Mouse (Mus musculus) embryonic facial prominence, embryonic 13.5 days (tissue): ENCODE data around the gene Scn4b. TPM values are rescaled to one million over a fixed set of nuclear protein-coding genes. Genes with fewer than 3 reads are reported as not detected.

ENCODE experiments used
- ATAC-seq: fragments of 200-750 bp; cut with Nextera tagmentation; 2 replicates; pipeline ENCODE4 v1.8.0; 2017; ENCODE audit warnings: low read depth; ENCODE audit not compliant: insufficient number of reproducible peaks, insufficient read depth, low FRiP score, low TSS enrichment
- H3K27ac ChIP-seq: fragments of 300-500 bp; sonication (generic); 2 replicates; pipeline ENCODE4 v1.5.1; 2015; ENCODE audit warnings: moderate library complexity, mild to moderate bottlenecking, inconsistent platforms
- H3K27me3 ChIP-seq: fragments of 300-500 bp; sonication (generic); 2 replicates; pipeline ENCODE4 v1.6.1; 2015; ENCODE audit warnings: mild to moderate bottlenecking, inconsistent platforms
- H3K36me3 ChIP-seq: fragments of 300-500 bp; sonication (generic); 2 replicates; pipeline ENCODE4 v1.6.1; 2015; ENCODE audit warnings: mild to moderate bottlenecking, inconsistent platforms
- H3K4me1 ChIP-seq: fragments of 300-500 bp; sonication (generic); 2 replicates; pipeline ENCODE4 v1.6.1; 2015; ENCODE audit warnings: inconsistent platforms
- H3K4me2 ChIP-seq: fragments of 300-500 bp; sonication (generic); 2 replicates; pipeline ENCODE4 v1.6.1; 2015; ENCODE audit warnings: moderate library complexity, mild to moderate bottlenecking, inconsistent platforms
- H3K4me3 ChIP-seq: fragments of 300-500 bp; sonication (generic); 2 replicates; pipeline ENCODE4 v1.5.1; 2015; ENCODE audit warnings: mild to moderate bottlenecking, inconsistent platforms
- H3K9ac ChIP-seq: fragments of 300-500 bp; sonication (generic); 2 replicates; pipeline ENCODE4 v1.6.1; 2015; ENCODE audit warnings: mild to moderate bottlenecking, inconsistent platforms
- H3K9me3 ChIP-seq: fragments of 300-500 bp; sonication (generic); 2 replicates; pipeline ENCODE4 v1.6.1; 2016; ENCODE audit warnings: inconsistent platforms
- WGBS: fragments of 180-500 bp; shearing (Covaris S2); methylation state at CpG from one replicate; pipeline ENCODE4 v1.1.7; 2015; ENCODE audit warnings: mixed read lengths; 5-methylcytosine and 5-hydroxymethylcytosine counted together
- polyA plus RNA-seq: library from polyadenylated mRNA; unstranded; fragments of >200 nt; fragmentation: Nextera tagmentation; extraction: Ambion mirVana; gene quantifications from 2 replicates; pipeline ENCODE4 v1.2.1, GENCODE M21; 2015

Scn4b gene
- polyA plus RNA-seq, 1 experiment from 2014 or later, result 0.24 TPM

- no peak overlapping the region for H3K4me2 ChIP-seq
- H3K27me3 ChIP-seq, result no peaks in the 10 kb centered on the region
- WGBS, result 56% methylated on average over 8 of the region's 8 CpGs
- no peaks in the 10 kb centered on the region for H3K36me3 ChIP-seq
- no peak for ATAC-seq
- H3K9me3 ChIP-seq, result no peaks in the 10 kb centered on the region
- H3K4me1 ChIP-seq, result no peaks in the 10 kb centered on the region
- no peak overlapping the region for H3K9ac ChIP-seq
- H3K27ac ChIP-seq, result no peak overlapping the region
- no peak overlapping the region for H3K4me3 ChIP-seq
Observed at GRCm38 (mm10) chr9:45196125-45196830, 58.1 kb downstream of the Scn4b start.

GRCm38 (mm10) chr9:45197549-45197948 is 59.4 kb downstream of the Scn4b start:
- no peak for ATAC-seq
- Histone ChIP-seq H3K4me2 (no peak overlapping the region), H3K36me3 (no peaks in the 10 kb centered on the region), H3K4me1 (no peaks in the 10 kb centered on the region), H3K4me3 (no peak overlapping the region), H3K9me3 (no peaks in the 10 kb centered on the region), H3K9ac (no peak overlapping the region), H3K27ac (no peak overlapping the region), H3K27me3 (no peaks in the 10 kb centered on the region)
- WGBS, result 84% methylated on average over 5 of the region's 5 CpGs

- H3K36me3 ChIP-seq, result no peaks in the 10 kb centered on the region
- 85% methylated on average over 5 of the region's 5 CpGs for WGBS
- H3K4me2 ChIP-seq, result no peak overlapping the region
- H3K4me1 ChIP-seq, result no peaks in the 10 kb centered on the region
- H3K27ac ChIP-seq, result no peak overlapping the region
- no peaks in the 10 kb centered on the region for H3K9me3 ChIP-seq
- H3K27me3 ChIP-seq, result no peaks in the 10 kb centered on the region
- no peak for ATAC-seq
- H3K9ac ChIP-seq, result no peak overlapping the region
- no peak overlapping the region for H3K4me3 ChIP-seq
Observed at GRCm38 (mm10) chr9:45201319-45201947, 63.2 kb downstream of the Scn4b start.

- H3K27me3 ChIP-seq, result no peaks in the 10 kb centered on the region
- no peak overlapping the region for H3K4me3 ChIP-seq
- no peak for ATAC-seq
- H3K4me2 ChIP-seq, result no peak overlapping the region
- WGBS, result 69% methylated on average over 9 of the region's 9 CpGs
- H3K36me3 ChIP-seq, result no peaks in the 10 kb centered on the region
- H3K9ac ChIP-seq, result no peak overlapping the region
- H3K27ac ChIP-seq, result no peak overlapping the region
- H3K4me1 ChIP-seq, result no peaks in the 10 kb centered on the region
- H3K9me3 ChIP-seq, result no peaks in the 10 kb centered on the region
Observed at GRCm38 (mm10) chr9:45202021-45202798, 64.0 kb downstream of the Scn4b start.

Other genes with a start within 250 kb of the Scn4b start
- 678 and 698 TPM in 2 replicates for gene Atp5l, start 217.7 kb upstream of the Scn4b start, polyA plus RNA-seq
- 26.4 and 30.0 TPM in 2 replicates for gene Ube4a, start 172.8 kb upstream of the Scn4b start, polyA plus RNA-seq
- 0.27 TPM in 1 of 2 replicates, not detected in the other for gene Cd3g, start 158.0 kb upstream of the Scn4b start, polyA plus RNA-seq
- not detected in 2 replicates for gene Cd3d, start 156.6 kb upstream of the Scn4b start, polyA plus RNA-seq
- not detected in 2 replicates for gene Cd3e, start 128.8 kb upstream of the Scn4b start, polyA plus RNA-seq
- gene Mpzl2, start 98.6 kb upstream of the Scn4b start, polyA plus RNA-seq, result 18.8 and 20.5 TPM in 2 replicates
- gene Mpzl3, start 83.2 kb upstream of the Scn4b start, polyA plus RNA-seq, result 1.8 and 2.3 TPM in 2 replicates
- not detected in 2 replicates for gene Jaml, start 59.2 kb upstream of the Scn4b start, polyA plus RNA-seq
- 5.8 and 5.9 TPM in 2 replicates for gene Scn2b, start 20.6 kb upstream of the Scn4b start, polyA plus RNA-seq
- gene BC049352, start 43.6 kb downstream of the Scn4b start, polyA plus RNA-seq, result 0.59 and 2.2 TPM in 2 replicates
- gene Tmprss4, start 65.7 kb downstream of the Scn4b start, polyA plus RNA-seq, result 1.3 and 2.3 TPM in 2 replicates
- gene Il10ra, start 130.8 kb downstream of the Scn4b start, polyA plus RNA-seq, result 0.69 TPM in 2 replicates
- 2.5 and 3.8 TPM in 2 replicates for gene Tmprss13, start 180.7 kb downstream of the Scn4b start, polyA plus RNA-seq
- gene Fxyd6, start 231.8 kb downstream of the Scn4b start, polyA plus RNA-seq, result 79.3 and 89.1 TPM in 2 replicates